Mouse (Mus musculus) intestine, embryonic 15.5 days (tissue): Measurements from ENCODE around the gene Lsm12. TPM values are rescaled to one million over a fixed set of nuclear protein-coding genes. Genes with fewer than 3 reads are reported as not detected.

Experiments used
- ATAC-seq: fragments of 200-750 bp; cut with Nextera tagmentation; 2 replicates; pipeline ENCODE4 v1.8.0; 2017; ENCODE audit warnings: moderate TSS enrichment, moderate library complexity
- H3K27ac ChIP-seq: fragments of 300-500 bp; sonication (generic); 2 replicates; pipeline ENCODE4 v1.5.1; 2015; ENCODE audit warnings: mild to moderate bottlenecking, inconsistent platforms
- H3K27me3 ChIP-seq: fragments of 300-500 bp; sonication (generic); replicated peaks from 2 replicates; pipeline ENCODE4 v1.6.1; 2015; ENCODE audit warnings: inconsistent platforms
- H3K36me3 ChIP-seq: fragments of 300-500 bp; sonication (generic); 2 replicates; pipeline ENCODE4 v1.6.1; 2015; ENCODE audit warnings: inconsistent platforms
- H3K4me1 ChIP-seq: fragments of 300-500 bp; sonication (generic); replicated peaks from 2 replicates; pipeline ENCODE4 v1.6.1; 2015; ENCODE audit warnings: inconsistent platforms
- H3K4me2 ChIP-seq: fragments of 300-500 bp; sonication (generic); replicated peaks from 2 replicates; pipeline ENCODE4 v1.6.1; 2015; ENCODE audit warnings: mild to moderate bottlenecking, inconsistent platforms
- H3K4me3 ChIP-seq: fragments of 300-500 bp; sonication (generic); replicated peaks from 2 replicates; pipeline ENCODE4 v1.5.1; 2015; ENCODE audit warnings: inconsistent platforms
- H3K9ac ChIP-seq: fragments of 300-500 bp; sonication (generic); 2 replicates; pipeline ENCODE4 v1.6.1; 2015; ENCODE audit warnings: inconsistent platforms
- H3K9me3 ChIP-seq: fragments of 300-500 bp; sonication (generic); 2 replicates; pipeline ENCODE4 v1.6.1; 2016; ENCODE audit warnings: inconsistent platforms
- WGBS: fragments of 180-500 bp; shearing (Covaris S2); methylation state at CpG from one replicate; pipeline ENCODE4 v1.1.7; 2015; 5-methylcytosine and 5-hydroxymethylcytosine counted together
- polyA plus RNA-seq: library from polyadenylated mRNA; unstranded; fragments of >200 nt; fragmentation: Nextera tagmentation; extraction: Ambion mirVana; gene quantifications from 2 replicates; pipeline ENCODE4 v1.2.1, GENCODE M21; 2015

The Lsm12 gene
- 118 and 140 TPM in 2 replicates for polyA plus RNA-seq

DNA sequence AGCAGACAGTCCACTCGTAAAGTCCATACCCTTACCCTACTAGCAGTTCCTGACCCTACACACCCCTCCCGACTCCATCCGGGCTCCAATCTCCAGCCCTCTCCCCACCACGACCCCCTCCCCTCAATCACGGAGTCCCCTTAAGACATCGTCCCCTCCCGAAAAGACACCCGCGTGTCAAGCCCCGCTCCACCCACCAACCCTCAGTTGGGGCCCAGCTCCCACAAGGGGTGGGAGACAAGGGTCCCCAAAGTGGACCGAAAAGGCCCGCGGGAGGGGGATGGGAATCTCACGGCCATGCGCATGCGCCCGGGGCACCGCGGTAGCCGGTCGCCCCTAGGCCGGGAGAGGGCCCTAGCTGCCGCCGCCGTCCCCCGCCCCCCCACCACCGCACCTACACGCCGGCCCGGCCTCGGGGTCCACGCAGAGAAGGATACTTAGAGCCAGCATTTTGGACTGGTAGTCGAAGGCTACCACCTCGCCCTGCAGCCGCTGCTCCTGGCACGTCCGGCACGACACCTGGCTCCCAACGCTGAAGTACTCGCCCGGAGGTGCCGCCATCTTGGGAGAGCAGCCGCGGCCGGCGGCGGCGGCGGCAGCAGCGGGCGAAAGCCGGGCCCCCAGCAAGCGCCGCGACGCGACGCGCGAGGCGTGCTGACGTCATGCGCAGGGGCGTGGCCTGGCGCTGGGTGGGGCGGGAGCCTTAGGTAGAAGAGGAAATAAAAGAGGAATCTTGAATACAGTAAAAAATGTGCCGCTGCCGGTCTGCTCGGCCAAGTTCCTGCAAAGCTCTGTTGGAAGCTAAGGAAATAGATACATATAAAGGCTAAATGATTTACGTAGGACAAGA, at the start of gene Lsm12:
Gene Lsm12 (minus strand): TSS at position 651 of the 850 bp plus-strand sequence.
- Histone ChIP-seq H3K27ac (peak within 1 kb of the TSS; percentile 94), H3K9ac (peak within 1 kb of the TSS; percentile 90), H3K27me3 (no peaks in the 10 kb centered on the region), H3K4me2 (peak within 1 kb of the TSS; percentile 68), H3K9me3 (no peaks in the 10 kb centered on the region), H3K4me1 (peaks cover 4% of the 10 kb centered on the region; the same call in 1 of the 2 replicates), H3K36me3 (peaks cover 9% of the 10 kb centered on the region), H3K4me3 (peak within 1 kb of the TSS; percentile 89)
- peak; percentile 87 for ATAC-seq
- under 1% methylated on average over 66 of the region's 70 CpGs for WGBS

DNA sequence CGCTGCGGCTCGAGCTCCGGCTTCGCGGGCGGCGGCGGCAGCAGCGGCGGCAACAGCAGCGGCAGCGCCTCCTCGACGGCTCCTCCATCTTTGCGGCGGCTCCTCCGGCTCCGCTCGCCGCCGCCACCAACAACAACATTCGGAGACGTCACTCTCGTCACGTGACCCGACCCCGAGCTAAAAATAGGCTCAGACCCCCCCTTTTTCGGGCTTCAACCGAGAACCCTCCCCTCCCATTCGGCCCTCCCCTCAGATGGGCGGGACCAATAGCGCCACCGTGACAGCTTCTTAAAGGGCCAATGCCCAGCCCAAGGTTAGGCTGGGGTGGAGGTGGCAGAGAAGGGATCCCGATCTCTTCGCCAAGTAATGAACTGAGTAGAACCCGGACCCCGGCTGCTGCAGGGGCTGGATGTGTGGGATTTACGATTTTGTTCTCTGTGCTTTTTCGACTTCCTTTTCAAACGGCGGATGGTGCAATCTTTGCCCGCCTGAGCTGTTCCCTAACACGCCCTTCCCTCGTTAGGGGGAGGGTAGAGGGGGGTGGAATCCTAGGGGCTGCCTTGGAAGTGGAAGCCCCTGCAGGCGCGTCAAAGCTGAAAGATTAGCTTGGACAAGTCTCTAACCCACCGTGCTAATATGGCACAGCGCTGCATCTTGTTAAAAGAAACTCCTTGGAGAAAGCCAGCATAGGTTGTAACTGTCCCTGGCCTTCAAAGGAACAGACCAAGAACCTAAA, 45.1 kb upstream of the Lsm12 start, which contains the start of gene Hdac5:
Gene Hdac5 (minus strand): TSS at position 161 of the 736 bp plus-strand sequence.
- Histone ChIP-seq H3K36me3 (no peaks in the 10 kb centered on the region), H3K9me3 (no peaks in the 10 kb centered on the region), H3K4me1 (peaks cover 44% of the 10 kb centered on the region), H3K4me2 (peak within 1 kb of the TSS; percentile 90), H3K27me3 (no peaks in the 10 kb centered on the region), H3K9ac (peak within 1 kb of the TSS; percentile 83), H3K4me3 (peak within 1 kb of the TSS; percentile 86), H3K27ac (peak within 1 kb of the TSS; percentile 84)
- ATAC-seq, result peak; percentile 93
- under 1% methylated on average over 49 of the region's 49 CpGs for WGBS

DNA sequence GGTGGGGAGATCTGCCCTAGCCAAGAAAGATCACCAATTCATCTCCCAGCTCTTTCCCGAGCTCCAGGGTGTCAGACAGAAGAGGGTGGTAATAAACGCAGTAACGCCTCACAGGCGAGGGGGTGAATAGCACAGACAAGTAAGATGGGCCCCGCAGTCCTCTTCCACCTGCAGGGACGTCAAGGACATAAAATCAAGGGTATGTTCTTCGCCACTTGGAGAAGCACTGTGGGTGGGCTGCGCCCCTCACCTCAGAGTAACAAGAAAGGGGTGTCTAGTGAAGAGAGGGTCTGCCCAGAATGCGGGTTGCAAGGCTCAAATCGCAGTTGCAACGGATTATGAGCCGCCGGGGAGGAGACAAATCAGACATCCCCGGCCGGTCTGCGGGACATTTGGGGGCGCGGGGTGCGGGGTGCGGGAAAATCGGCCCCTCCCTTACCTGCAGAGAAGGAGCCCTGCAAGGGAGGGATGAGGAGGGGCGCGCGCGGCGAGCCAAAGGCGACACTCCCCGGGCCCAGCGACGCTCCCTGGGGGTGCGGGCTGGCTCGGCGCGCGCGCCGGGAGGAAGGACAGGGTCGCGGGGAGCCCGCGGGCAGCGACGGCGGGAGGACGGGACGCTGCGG, 44.3 kb upstream of the Lsm12 start:
- ATAC-seq, result peak; percentile 55
- under 1% methylated on average over 46 of the region's 47 CpGs for WGBS

GRCm38 (mm10) chr11:102228646-102229268, 43.7 kb upstream of the Lsm12 start:
- no peaks in the 10 kb centered on the region for H3K9me3 ChIP-seq
- peak overlapping the region; percentile 62 for H3K27ac ChIP-seq
- H3K36me3 ChIP-seq, result no peaks in the 10 kb centered on the region
- H3K9ac ChIP-seq, result peak overlapping the region; percentile 83
- H3K4me2 ChIP-seq, result peak overlapping the region; percentile 90
- peaks cover 58% of the 10 kb centered on the region for H3K4me1 ChIP-seq
- no peaks in the 10 kb centered on the region for H3K27me3 ChIP-seq
- H3K4me3 ChIP-seq, result peak overlapping the region; percentile 86
- WGBS, result 15% methylated on average over 7 of the region's 7 CpGs
- ATAC-seq, result no peak

More for the DNA sequence above, 44.3 kb upstream of the Lsm12 start:
- Histone ChIP-seq H3K36me3 (no peaks in the 10 kb centered on the region), H3K27me3 (no peaks in the 10 kb centered on the region), H3K4me2 (peak overlapping the region; percentile 90), H3K4me1 (peaks cover 51% of the 10 kb centered on the region), H3K9ac (peak overlapping the region; percentile 83), H3K27ac (peak overlapping the region; percentile 84), H3K9me3 (no peaks in the 10 kb centered on the region), H3K4me3 (peak overlapping the region; percentile 86)

DNA sequence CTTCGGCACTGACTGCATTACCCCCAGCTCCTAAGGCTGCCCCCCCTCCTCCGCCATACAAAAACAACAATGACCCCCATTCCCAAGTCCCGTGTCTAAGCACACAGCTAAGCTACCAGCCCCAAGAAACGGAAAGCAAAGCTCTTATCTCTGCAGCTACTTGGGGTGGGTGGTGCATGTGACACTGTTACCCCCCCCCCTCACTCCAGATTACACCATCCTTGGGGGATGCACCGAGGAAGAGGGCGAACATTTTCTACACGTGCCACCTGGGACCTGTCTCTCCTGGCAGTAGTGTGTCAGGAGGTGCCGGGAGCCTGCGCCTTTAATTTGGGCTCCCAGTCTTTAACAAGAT, 43.1 kb upstream of the Lsm12 start:
- peak overlapping the region; percentile 86 for H3K4me3 ChIP-seq
- H3K36me3 ChIP-seq, result no peaks in the 10 kb centered on the region
- 20% methylated on average over 9 of the region's 9 CpGs for WGBS
- H3K27me3 ChIP-seq, result no peaks in the 10 kb centered on the region
- peak overlapping the region; percentile 90 for H3K4me2 ChIP-seq
- peaks cover 63% of the 10 kb centered on the region for H3K4me1 ChIP-seq
- H3K9ac ChIP-seq, result peak overlapping the region; percentile 6; the same call in 1 of the 2 replicates
- peak overlapping the region; percentile 62 for H3K27ac ChIP-seq
- ATAC-seq, result no peak
- no peaks in the 10 kb centered on the region for H3K9me3 ChIP-seq

GRCm38 (mm10) chr11:102227270-102228190, 42.4 kb upstream of the Lsm12 start:
- WGBS, result 23% methylated on average over 12 of the region's 12 CpGs
- Histone ChIP-seq H3K27me3 (no peaks in the 10 kb centered on the region), H3K9ac (0 out of 2 replicates have a peak overlapping the region, but pooled peaks have one; percentile 6), H3K9me3 (no peaks in the 10 kb centered on the region), H3K4me1 (peaks cover 68% of the 10 kb centered on the region), H3K27ac (peak overlapping the region; percentile 67), H3K4me2 (peak overlapping the region; percentile 90), H3K4me3 (peak overlapping the region; percentile 86), H3K36me3 (no peaks in the 10 kb centered on the region)
- no peak for ATAC-seq

DNA sequence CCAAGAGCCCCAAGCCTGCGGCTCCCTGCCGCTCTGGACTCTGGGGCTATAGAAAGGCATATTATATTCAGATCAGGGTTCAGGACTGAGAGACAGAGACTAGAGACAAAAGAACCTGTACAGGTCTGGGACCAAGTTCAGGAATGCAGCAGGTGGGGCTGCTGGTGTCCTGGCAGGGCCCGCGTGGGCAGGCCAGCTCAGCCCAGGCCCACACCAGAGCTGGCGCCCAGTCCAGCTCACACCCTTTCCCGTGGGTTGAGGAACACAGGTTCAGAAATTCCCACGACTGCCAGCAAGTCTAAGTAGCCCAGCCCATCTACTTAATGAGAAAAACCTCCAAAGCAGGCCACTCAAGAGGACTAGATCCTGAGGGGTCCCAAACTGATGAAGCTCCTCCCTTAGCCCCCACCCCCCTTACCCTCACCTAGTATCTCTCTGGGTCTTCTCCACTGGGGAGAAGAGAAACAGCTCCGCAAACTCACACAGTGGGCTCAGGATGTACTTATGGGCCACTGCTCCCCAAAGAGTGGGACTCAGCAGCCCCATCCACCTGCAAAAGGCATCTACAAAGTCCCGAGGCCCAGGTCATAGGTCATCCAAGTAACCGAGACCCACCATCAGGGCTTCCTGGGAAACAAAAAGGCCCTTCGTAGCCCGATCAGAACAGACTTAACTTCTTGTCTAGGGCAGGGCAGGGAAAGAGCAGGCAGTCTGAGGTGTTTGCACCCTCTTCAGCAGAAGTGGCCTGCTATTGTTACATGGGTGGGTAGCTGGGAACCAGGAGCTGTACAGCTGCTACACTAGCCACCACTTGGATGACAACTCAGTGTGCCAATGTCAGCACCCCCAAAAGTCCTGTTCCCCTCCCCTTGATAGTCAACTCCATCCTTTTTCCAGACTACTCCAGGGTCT, 41.2 kb upstream of the Lsm12 start:
- H3K9ac ChIP-seq, result no peak overlapping the region
- peak overlapping the region; percentile 90; the same call in 1 of the 2 replicates for H3K4me2 ChIP-seq
- no peak overlapping the region for H3K4me3 ChIP-seq
- no peak for ATAC-seq
- no peak overlapping the region for H3K27ac ChIP-seq
- peaks cover 77% of the 10 kb centered on the region for H3K4me1 ChIP-seq
- H3K36me3 ChIP-seq, result no peaks in the 10 kb centered on the region
- 75% methylated on average over 12 of the region's 12 CpGs for WGBS
- no peaks in the 10 kb centered on the region for H3K27me3 ChIP-seq
- H3K9me3 ChIP-seq, result no peaks in the 10 kb centered on the region

DNA sequence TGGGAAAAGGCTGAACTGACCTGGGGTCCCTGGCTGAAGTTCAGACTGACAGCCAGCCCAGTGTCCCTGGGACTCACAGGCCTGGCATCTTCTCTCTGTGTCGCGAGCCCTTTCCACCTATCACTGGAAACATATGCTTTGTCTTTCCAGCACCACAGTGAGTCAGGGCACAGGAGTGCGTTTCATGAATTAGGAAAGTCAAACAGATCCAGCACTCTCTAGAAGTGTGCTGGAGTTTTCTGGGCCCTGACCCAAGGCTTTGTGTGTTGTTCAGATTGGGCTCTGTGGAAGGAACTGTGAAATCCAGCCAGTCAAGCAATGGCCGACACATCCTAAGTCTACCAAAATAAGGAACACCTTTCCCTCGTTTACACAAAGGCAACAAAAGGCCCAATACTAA, 40.1 kb upstream of the Lsm12 start:
- Histone ChIP-seq H3K27ac (no peak overlapping the region), H3K9ac (0 out of 2 replicates have a peak overlapping the region, but pooled peaks have one; percentile 1), H3K4me2 (peak overlapping the region; percentile 50)

DNA sequence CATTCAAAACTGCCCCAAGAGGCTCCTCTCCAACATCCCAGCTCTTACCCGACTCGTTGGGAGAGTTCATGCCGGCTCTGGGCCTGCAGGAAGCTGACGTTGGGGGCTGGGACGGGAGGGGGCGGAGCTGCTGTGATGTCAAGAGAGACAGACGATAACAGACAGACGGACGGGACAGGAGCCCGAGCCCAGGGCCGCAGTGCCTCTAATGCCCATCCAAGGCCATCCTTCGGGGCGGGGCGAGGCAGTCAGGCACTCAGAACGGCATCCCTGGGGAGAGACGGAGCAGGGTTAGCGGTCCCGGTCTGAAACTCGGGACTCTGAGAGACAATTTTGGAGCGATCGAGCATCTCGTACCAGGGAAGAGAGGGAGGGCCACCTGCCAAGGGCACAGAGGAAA, 39.6 kb upstream of the Lsm12 start:
- H3K4me1 ChIP-seq, result peaks cover 82% of the 10 kb centered on the region
- no peaks in the 10 kb centered on the region for H3K36me3 ChIP-seq
- no peak for ATAC-seq
- peak overlapping the region; percentile 50 for H3K4me2 ChIP-seq
- H3K27me3 ChIP-seq, result no peaks in the 10 kb centered on the region
- 16% methylated on average over 22 of the region's 22 CpGs for WGBS
- H3K4me3 ChIP-seq, result no peak overlapping the region
- H3K27ac ChIP-seq, result no peak overlapping the region
- 0 out of 2 replicates have a peak overlapping the region, but pooled peaks have one; percentile 1 for H3K9ac ChIP-seq
- no peaks in the 10 kb centered on the region for H3K9me3 ChIP-seq

More for the DNA sequence above, 40.1 kb upstream of the Lsm12 start:
- Histone ChIP-seq H3K4me1 (peaks cover 76% of the 10 kb centered on the region), H3K4me3 (no peak overlapping the region), H3K36me3 (no peaks in the 10 kb centered on the region), H3K9me3 (no peaks in the 10 kb centered on the region), H3K27me3 (no peaks in the 10 kb centered on the region)
- WGBS, result 68% methylated on average over 5 of the region's 5 CpGs
- ATAC-seq, result no peak

- Histone ChIP-seq H3K4me1 (peaks cover 84% of the 10 kb centered on the region), H3K27me3 (no peaks in the 10 kb centered on the region), H3K4me2 (no peak overlapping the region), H3K4me3 (no peak overlapping the region), H3K36me3 (no peaks in the 10 kb centered on the region), H3K27ac (no peak overlapping the region), H3K9me3 (no peaks in the 10 kb centered on the region), H3K9ac (0 out of 2 replicates have a peak overlapping the region, but pooled peaks have one; percentile 24)
- ATAC-seq, result no peak
- 29% methylated on average over 6 of the region's 6 CpGs for WGBS
Observed at GRCm38 (mm10) chr11:102223166-102223565, 38.1 kb upstream of the Lsm12 start.
